Mouse (Mus musculus): Measurements from ENCODE around the gene Gm14214. TPM values are rescaled to one million over a fixed set of nuclear protein-coding genes. Genes with fewer than 3 reads are reported as not detected.
A peak's percentile ranks its signal among the peaks of the same experiment; 100 is the strongest.

Gm14214 gene
- polyA plus RNA-seq, 1 experiment from 2014 or later, result not detected

DNA sequence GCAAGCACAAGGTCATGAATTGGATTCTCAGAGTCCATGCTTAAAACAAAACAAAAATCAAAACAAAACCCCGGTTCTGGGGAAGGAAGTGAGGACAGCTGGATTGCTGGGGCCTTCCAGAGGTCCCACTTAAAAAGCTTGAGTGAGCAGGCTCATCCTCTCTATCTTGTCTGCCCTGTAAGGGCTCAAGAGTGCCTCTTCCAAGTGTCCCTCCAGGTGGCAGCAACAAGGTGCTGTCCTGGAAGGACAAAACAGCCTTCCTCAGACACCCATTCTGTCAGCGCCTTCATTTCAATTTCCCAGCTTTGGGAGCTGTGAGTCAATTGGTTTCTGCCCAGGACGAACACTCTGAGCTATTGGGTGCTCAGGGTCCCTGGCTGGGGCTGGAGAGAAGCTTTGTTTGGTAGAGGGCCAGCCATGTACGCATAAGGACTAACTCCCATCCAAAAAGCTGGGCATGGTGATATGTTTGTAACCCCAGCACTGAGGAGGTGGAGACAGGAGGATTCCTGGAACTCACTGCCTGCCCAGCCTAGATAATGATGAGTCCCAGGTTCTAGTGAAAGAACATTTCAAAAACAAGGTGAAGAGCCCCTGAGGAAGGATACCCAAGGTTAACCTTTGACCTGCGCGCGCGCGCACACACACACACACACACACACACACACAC, 4.9 kb downstream of the Gm14214 start:
- DNase-seq (ENCODE audit: low spot score), result no peak
- Histone ChIP-seq H3K27ac (ENCODE audit: low read depth, low read length) (no peak overlapping the region), H3K9me3 (ENCODE audit: control insufficient read depth, low read length) (no peaks in the 10 kb centered on the region), H3K4me3 (ENCODE audit: low read depth, low read length) (no peak overlapping the region), H3K36me3 (ENCODE audit: control insufficient read depth, insufficient read depth, low read length) (no peaks in the 10 kb centered on the region), H3K4me1 (ENCODE audit: control insufficient read depth, insufficient read depth, low read length) (no peaks in the 10 kb centered on the region), H3K9ac (ENCODE audit: low read length) (no peak overlapping the region), H3K27me3 (ENCODE audit: control insufficient read depth, insufficient read depth, low read length) (no peaks in the 10 kb centered on the region), H3K4me2 (ENCODE audit: low read depth) (no peak overlapping the region)
- 81% methylated on average over 9 of the region's 9 CpGs for WGBS
- ATAC-seq (ENCODE audit: insufficient read depth, low FRiP score, low TSS enrichment), result no peak

DNA sequence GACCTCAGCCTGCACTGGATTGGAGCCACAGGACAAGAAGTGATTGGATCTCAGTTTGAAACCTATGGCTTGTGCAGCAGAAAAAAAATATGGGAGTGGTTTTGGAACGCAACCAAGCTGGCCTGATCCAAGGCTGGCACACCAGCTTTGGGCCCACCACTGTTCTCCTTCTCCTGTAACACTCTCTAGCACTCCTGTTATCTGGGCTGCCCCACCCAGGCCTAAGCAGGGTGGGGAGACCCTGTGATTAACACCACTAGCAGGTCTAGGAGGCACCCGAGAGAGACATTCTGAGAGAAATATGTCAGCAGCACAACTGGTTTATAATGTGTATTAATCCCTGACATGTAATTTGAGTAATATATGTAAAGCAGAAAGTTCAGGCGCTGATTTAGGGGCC, 6.6 kb downstream of the Gm14214 start:
- no peak overlapping the region for H3K9ac ChIP-seq (ENCODE audit: low read length)
- no peaks in the 10 kb centered on the region for H3K4me1 ChIP-seq (ENCODE audit: control insufficient read depth, insufficient read depth, low read length)
- H3K9me3 ChIP-seq (ENCODE audit: control insufficient read depth, low read length), result no peaks in the 10 kb centered on the region
- WGBS, result 84% methylated on average over 3 of the region's 3 CpGs
- DNase-seq (ENCODE audit: low spot score) (no peak), ATAC-seq (ENCODE audit: insufficient read depth, low FRiP score, low TSS enrichment) (no peak)
- no peak overlapping the region for H3K4me3 ChIP-seq (ENCODE audit: low read depth, low read length)
- no peak overlapping the region for H3K27ac ChIP-seq (ENCODE audit: low read depth, low read length)
- no peak overlapping the region for H3K4me2 ChIP-seq (ENCODE audit: low read depth)
- H3K36me3 ChIP-seq (ENCODE audit: control insufficient read depth, insufficient read depth, low read length), result no peaks in the 10 kb centered on the region
- H3K27me3 ChIP-seq (ENCODE audit: control insufficient read depth, insufficient read depth, low read length), result no peaks in the 10 kb centered on the region

- DNase-seq (ENCODE audit: low spot score) (no peak), ATAC-seq (ENCODE audit: insufficient read depth, low FRiP score, low TSS enrichment) (no peak)
- H3K9me3 ChIP-seq (ENCODE audit: control insufficient read depth, low read length), result no peaks in the 10 kb centered on the region
- no peak overlapping the region for H3K9ac ChIP-seq (ENCODE audit: low read length)
- no peak overlapping the region for H3K4me2 ChIP-seq (ENCODE audit: low read depth)
- H3K36me3 ChIP-seq (ENCODE audit: control insufficient read depth, insufficient read depth, low read length), result no peaks in the 10 kb centered on the region
- H3K27ac ChIP-seq (ENCODE audit: low read depth, low read length), result no peak overlapping the region
- no peaks in the 10 kb centered on the region for H3K27me3 ChIP-seq (ENCODE audit: control insufficient read depth, insufficient read depth, low read length)
- no peak overlapping the region for H3K4me3 ChIP-seq (ENCODE audit: low read depth, low read length)
- WGBS, result 83% methylated on average over 1 of the region's 1 CpGs
- H3K4me1 ChIP-seq (ENCODE audit: control insufficient read depth, insufficient read depth, low read length), result no peaks in the 10 kb centered on the region
Measured at GRCm38 (mm10) chr2:154758454-154758853, 11.4 kb downstream of the Gm14214 start.

- no peak overlapping the region for H3K4me2 ChIP-seq (ENCODE audit: low read depth)
- no peaks in the 10 kb centered on the region for H3K4me1 ChIP-seq (ENCODE audit: control insufficient read depth, insufficient read depth, low read length)
- H3K36me3 ChIP-seq (ENCODE audit: control insufficient read depth, insufficient read depth, low read length), result no peaks in the 10 kb centered on the region
- H3K27me3 ChIP-seq (ENCODE audit: control insufficient read depth, insufficient read depth, low read length), result no peaks in the 10 kb centered on the region
- H3K4me3 ChIP-seq (ENCODE audit: low read depth, low read length), result no peak overlapping the region
- 90% methylated on average over 5 of the region's 5 CpGs for WGBS
- ATAC-seq (ENCODE audit: insufficient read depth, low FRiP score, low TSS enrichment), result no peak
- H3K9me3 ChIP-seq (ENCODE audit: control insufficient read depth, low read length), result no peaks in the 10 kb centered on the region
- DNase-seq (ENCODE audit: low spot score), result no peak
- H3K27ac ChIP-seq (ENCODE audit: low read depth, low read length), result no peak overlapping the region
- H3K9ac ChIP-seq (ENCODE audit: low read length), result no peak overlapping the region
Measured at GRCm38 (mm10) chr2:154757691-154758090, 12.1 kb downstream of the Gm14214 start.

GRCm38 (mm10) chr2:154755791-154756190, 14.0 kb downstream of the Gm14214 start:
- H3K9ac ChIP-seq (ENCODE audit: low read length), result no peak overlapping the region
- H3K27me3 ChIP-seq (ENCODE audit: control insufficient read depth, insufficient read depth, low read length), result no peaks in the 10 kb centered on the region
- H3K4me3 ChIP-seq (ENCODE audit: low read depth, low read length), result no peak overlapping the region
- no peaks in the 10 kb centered on the region for H3K9me3 ChIP-seq (ENCODE audit: control insufficient read depth, low read length)
- H3K4me2 ChIP-seq (ENCODE audit: low read depth), result no peak overlapping the region
- H3K4me1 ChIP-seq (ENCODE audit: control insufficient read depth, insufficient read depth, low read length), result no peaks in the 10 kb centered on the region
- H3K27ac ChIP-seq (ENCODE audit: low read depth, low read length), result no peak overlapping the region
- H3K36me3 ChIP-seq (ENCODE audit: control insufficient read depth, insufficient read depth, low read length), result no peaks in the 10 kb centered on the region
- no peak for DNase-seq (ENCODE audit: low spot score)
- ATAC-seq (ENCODE audit: insufficient read depth, low FRiP score, low TSS enrichment), result no peak
- WGBS, result 63% methylated on average over 6 of the region's 6 CpGs

- WGBS, result 86% methylated on average over 2 of the region's 2 CpGs
- Histone ChIP-seq H3K36me3 (ENCODE audit: control insufficient read depth, insufficient read depth, low read length) (no peaks in the 10 kb centered on the region), H3K9ac (ENCODE audit: low read length) (no peak overlapping the region), H3K27me3 (ENCODE audit: control insufficient read depth, insufficient read depth, low read length) (no peaks in the 10 kb centered on the region), H3K9me3 (ENCODE audit: control insufficient read depth, low read length) (no peaks in the 10 kb centered on the region), H3K4me2 (ENCODE audit: low read depth) (no peak overlapping the region), H3K4me3 (ENCODE audit: low read depth, low read length) (no peak overlapping the region), H3K27ac (ENCODE audit: low read depth, low read length) (no peak overlapping the region), H3K4me1 (ENCODE audit: control insufficient read depth, insufficient read depth, low read length) (no peaks in the 10 kb centered on the region)
- DNase-seq (ENCODE audit: low spot score) (no peak), ATAC-seq (ENCODE audit: insufficient read depth, low FRiP score, low TSS enrichment) (no peak)
Measured at GRCm38 (mm10) chr2:154754068-154754560, 15.7 kb downstream of the Gm14214 start.

GRCm38 (mm10) chr2:154751924-154752323, 17.9 kb downstream of the Gm14214 start:
- Histone ChIP-seq H3K36me3 (ENCODE audit: control insufficient read depth, insufficient read depth, low read length) (no peaks in the 10 kb centered on the region), H3K9ac (ENCODE audit: low read length) (no peak overlapping the region), H3K4me1 (ENCODE audit: control insufficient read depth, insufficient read depth, low read length) (no peaks in the 10 kb centered on the region), H3K27me3 (ENCODE audit: control insufficient read depth, insufficient read depth, low read length) (no peaks in the 10 kb centered on the region), H3K27ac (ENCODE audit: low read depth, low read length) (no peak overlapping the region), H3K4me3 (ENCODE audit: low read depth, low read length) (no peak overlapping the region), H3K9me3 (ENCODE audit: control insufficient read depth, low read length) (no peaks in the 10 kb centered on the region), H3K4me2 (ENCODE audit: low read depth) (no peak overlapping the region)
- ATAC-seq (ENCODE audit: insufficient read depth, low FRiP score, low TSS enrichment) (no peak), DNase-seq (ENCODE audit: low spot score) (no peak)
- 56% methylated on average over 8 of the region's 8 CpGs for WGBS

GRCm38 (mm10) chr2:154749046-154750036, 20.5 kb downstream of the Gm14214 start:
- 60% methylated on average over 23 of the region's 23 CpGs for WGBS
- DNase-seq (ENCODE audit: low spot score) (peak; percentile 35), ATAC-seq (ENCODE audit: insufficient read depth, low FRiP score, low TSS enrichment) (no peak)
- Histone ChIP-seq H3K4me3 (ENCODE audit: low read depth, low read length) (no peak overlapping the region), H3K27me3 (ENCODE audit: control insufficient read depth, insufficient read depth, low read length) (no peaks in the 10 kb centered on the region), H3K4me1 (ENCODE audit: control insufficient read depth, insufficient read depth, low read length) (no peaks in the 10 kb centered on the region), H3K36me3 (ENCODE audit: control insufficient read depth, insufficient read depth, low read length) (no peaks in the 10 kb centered on the region), H3K9ac (ENCODE audit: low read length) (no peak overlapping the region), H3K4me2 (ENCODE audit: low read depth) (no peak overlapping the region), H3K9me3 (ENCODE audit: control insufficient read depth, low read length) (no peaks in the 10 kb centered on the region), H3K27ac (ENCODE audit: low read depth, low read length) (no peak overlapping the region)

Data from neural tube, embryonic 11.5 days (tissue).